Mouse (Mus musculus): ENCODE measurements around the gene Marcksl1. TPM values are rescaled to one million over a fixed set of nuclear protein-coding genes. Genes with fewer than 3 reads are reported as not detected.
A peak's percentile ranks its signal among the peaks of the same experiment; 100 is the strongest.

Gene Marcksl1
- 1,751 and 1,836 TPM in 2 replicates for polyA plus RNA-seq (2015; fragmentation: Nextera tagmentation; extraction: Ambion mirVana)

GRCm38 (mm10) chr4:129513086-129513767 lies at the start of gene Marcksl1:
TSS of gene Marcksl1 (plus strand) at chr4:129513581.
- peak; percentile 86 for ATAC-seq (replicated peaks)
- Histone ChIP-seq H3K27ac (peak within 1 kb of the TSS; percentile 98), H3K4me1 (peaks cover 47% of the 10 kb centered on the region), H3K9ac (peak within 1 kb of the TSS; percentile 99), H3K4me3 (peak within 1 kb of the TSS; percentile 81), H3K27me3 (replicated peaks) (no peaks in the 10 kb centered on the region), H3K9me3 (no peaks in the 10 kb centered on the region), H3K36me3 (replicated peaks) (peaks cover 16% of the 10 kb centered on the region), H3K4me2 (peak within 1 kb of the TSS; percentile 93)
- WGBS: 7% methylated on average over 33 of the region's 47 CpGs

- H3K27ac ChIP-seq: no peak overlapping the region
- no peak overlapping the region for H3K4me2 ChIP-seq
- H3K9me3 ChIP-seq: no peaks in the 10 kb centered on the region
- H3K9ac ChIP-seq: no peak overlapping the region
- no peak for ATAC-seq (replicated peaks)
- H3K4me1 ChIP-seq: peaks cover 12% of the 10 kb centered on the region
- 91% methylated on average over 4 of the region's 4 CpGs for WGBS
- no peaks in the 10 kb centered on the region for H3K27me3 ChIP-seq (replicated peaks)
- peaks cover 45% of the 10 kb centered on the region for H3K36me3 ChIP-seq (replicated peaks)
- no peak overlapping the region for H3K4me3 ChIP-seq
Observed at GRCm38 (mm10) chr4:129464286-129464815, 49.0 kb upstream of the Marcksl1 start.

GRCm38 (mm10) chr4:129476047-129476446 lies 37.3 kb upstream of the Marcksl1 start:
- no peaks in the 10 kb centered on the region for H3K9me3 ChIP-seq
- no peak overlapping the region for H3K4me2 ChIP-seq
- no peak for ATAC-seq (replicated peaks)
- H3K9ac ChIP-seq: no peak overlapping the region
- WGBS: 94% methylated on average over 11 of the region's 11 CpGs
- H3K27me3 ChIP-seq (replicated peaks): no peaks in the 10 kb centered on the region
- no peak overlapping the region for H3K4me3 ChIP-seq
- H3K4me1 ChIP-seq: no peaks in the 10 kb centered on the region
- no peak overlapping the region for H3K27ac ChIP-seq
- H3K36me3 ChIP-seq (replicated peaks): peaks cover 54% of the 10 kb centered on the region

- no peak overlapping the region for H3K4me2 ChIP-seq
- no peak overlapping the region for H3K9ac ChIP-seq
- WGBS: 91% methylated on average over 3 of the region's 3 CpGs
- H3K4me3 ChIP-seq: no peak overlapping the region
- H3K9me3 ChIP-seq: no peaks in the 10 kb centered on the region
- no peaks in the 10 kb centered on the region for H3K27me3 ChIP-seq (replicated peaks)
- H3K4me1 ChIP-seq: no peaks in the 10 kb centered on the region
- peaks cover 42% of the 10 kb centered on the region for H3K36me3 ChIP-seq (replicated peaks)
- ATAC-seq (replicated peaks): no peak
- H3K27ac ChIP-seq: no peak overlapping the region
Observed at GRCm38 (mm10) chr4:129479863-129480262, 33.5 kb upstream of the Marcksl1 start.

- WGBS: 96% methylated on average over 1 of the region's 1 CpGs
- peaks cover 48% of the 10 kb centered on the region for H3K36me3 ChIP-seq (replicated peaks)
- H3K4me1 ChIP-seq: no peaks in the 10 kb centered on the region
- no peak for ATAC-seq (replicated peaks)
- no peaks in the 10 kb centered on the region for H3K9me3 ChIP-seq
- H3K4me3 ChIP-seq: no peak overlapping the region
- no peak overlapping the region for H3K27ac ChIP-seq
- no peak overlapping the region for H3K4me2 ChIP-seq
- no peak overlapping the region for H3K9ac ChIP-seq
- H3K27me3 ChIP-seq (replicated peaks): no peaks in the 10 kb centered on the region
Observed at GRCm38 (mm10) chr4:129481090-129481489, 32.3 kb upstream of the Marcksl1 start.

GRCm38 (mm10) chr4:129490972-129491880 lies 22.2 kb upstream of the Marcksl1 start, which contains the start of the genes Tssk3 and Fam229a:
TSS of gene Tssk3 (minus strand) at chr4:129491022.
TSS of gene Fam229a (plus strand) at chr4:129491190.
- Histone ChIP-seq H3K27me3 (replicated peaks) (peaks cover 24% of the 10 kb centered on the region), H3K4me1 (peaks cover 18% of the 10 kb centered on the region), H3K4me3 (peak within 1 kb of the TSS; percentile 33), H3K9me3 (no peaks in the 10 kb centered on the region), H3K36me3 (replicated peaks) (peaks cover 20% of the 10 kb centered on the region), H3K9ac (peak within 1 kb of the TSS; percentile 20; the same call in 1 of the 2 replicates), H3K27ac (no peak within 1 kb of the TSS), H3K4me2 (peak within 1 kb of the TSS; percentile 58)
- WGBS: 2% methylated on average over 62 of the region's 70 CpGs
- ATAC-seq (replicated peaks): peak; percentile 60

- no peak for ATAC-seq (replicated peaks)
- Histone ChIP-seq H3K9me3 (no peaks in the 10 kb centered on the region), H3K36me3 (replicated peaks) (no peaks in the 10 kb centered on the region), H3K4me1 (peaks cover 26% of the 10 kb centered on the region), H3K27me3 (replicated peaks) (peaks cover 24% of the 10 kb centered on the region), H3K27ac (no peak overlapping the region), H3K9ac (no peak overlapping the region), H3K4me3 (no peak overlapping the region), H3K4me2 (no peak overlapping the region)
- WGBS: 69% methylated on average over 6 of the region's 7 CpGs
Observed at GRCm38 (mm10) chr4:129494681-129495080, 18.7 kb upstream of the Marcksl1 start.

- Histone ChIP-seq H3K4me1 (peaks cover 32% of the 10 kb centered on the region), H3K9ac (peak overlapping the region; percentile 7; the same call in 1 of the 2 replicates), H3K27me3 (replicated peaks) (peaks cover 18% of the 10 kb centered on the region), H3K27ac (peak overlapping the region; percentile 73), H3K36me3 (replicated peaks) (no peaks in the 10 kb centered on the region), H3K9me3 (no peaks in the 10 kb centered on the region), H3K4me3 (peak overlapping the region; percentile 17), H3K4me2 (peak overlapping the region; percentile 46)
- peak; percentile 61 for ATAC-seq (replicated peaks)
- 13% methylated on average over 16 of the region's 16 CpGs for WGBS
Observed at GRCm38 (mm10) chr4:129495672-129496562, 17.5 kb upstream of the Marcksl1 start.

- H3K36me3 ChIP-seq (replicated peaks): no peaks in the 10 kb centered on the region
- H3K4me2 ChIP-seq: peak overlapping the region; percentile 46
- H3K9me3 ChIP-seq: no peaks in the 10 kb centered on the region
- H3K9ac ChIP-seq: peak overlapping the region; percentile 7
- H3K4me3 ChIP-seq: peak overlapping the region; percentile 17
- peak overlapping the region; percentile 73 for H3K27ac ChIP-seq
- 32% methylated on average over 6 of the region's 6 CpGs for WGBS
- peaks cover 13% of the 10 kb centered on the region for H3K27me3 ChIP-seq (replicated peaks)
- H3K4me1 ChIP-seq: peaks cover 32% of the 10 kb centered on the region
- ATAC-seq (replicated peaks): peak; percentile 19; the same call in 1 of the 2 replicates
Observed at GRCm38 (mm10) chr4:129496631-129497030, 16.8 kb upstream of the Marcksl1 start.

- WGBS: 73% methylated on average over 3 of the region's 3 CpGs
- Histone ChIP-seq H3K4me2 (no peak overlapping the region), H3K4me3 (no peak overlapping the region), H3K9me3 (no peaks in the 10 kb centered on the region), H3K4me1 (peaks cover 31% of the 10 kb centered on the region), H3K9ac (no peak overlapping the region), H3K27me3 (replicated peaks) (no peaks in the 10 kb centered on the region), H3K36me3 (replicated peaks) (no peaks in the 10 kb centered on the region), H3K27ac (no peak overlapping the region)
- ATAC-seq (replicated peaks): no peak
Observed at GRCm38 (mm10) chr4:129498941-129499340, 14.4 kb upstream of the Marcksl1 start.

GRCm38 (mm10) chr4:129500017-129500416 lies 13.4 kb upstream of the Marcksl1 start:
- 80% methylated on average over 8 of the region's 8 CpGs for WGBS
- Histone ChIP-seq H3K4me2 (peak overlapping the region; percentile 81), H3K9ac (no peak overlapping the region), H3K4me3 (peak overlapping the region; percentile 48), H3K36me3 (replicated peaks) (no peaks in the 10 kb centered on the region), H3K27ac (peak overlapping the region; percentile 57), H3K27me3 (replicated peaks) (no peaks in the 10 kb centered on the region), H3K4me1 (peaks cover 31% of the 10 kb centered on the region), H3K9me3 (no peaks in the 10 kb centered on the region)
- no peak for ATAC-seq (replicated peaks)

All from midbrain, embryonic 15.5 days (tissue).